Mouse (Mus musculus) layer of hippocampus, postnatal 36 days (tissue): ENCODE data around the gene Aaas. TPM values are rescaled to one million over a fixed set of nuclear protein-coding genes. Genes with fewer than 3 reads are reported as not detected.

Source experiments
- DNase-seq, 2 experiments: peaks; one replicate each; pipeline ENCODE4 v3.0.0; 2022
- total RNA-seq, 2 experiments: library from RNA; stranded (reverse); gene quantifications; 2 replicates each; pipeline ENCODE4 v1.2.3; 2021

Aaas gene
- 10 to 100 TPM; 21.4 to 24.2 TPM for total RNA-seq

GRCm38 (mm10) chr15:102350138-102350941 lies at the start of gene Aaas:
Gene Aaas (minus strand): TSS chr15:102350771.
- peak; percentile 91 to 92 for DNase-seq

GRCm38 (mm10) chr15:102399229-102400221 lies 49.0 kb upstream of the Aaas start:
- DNase-seq = peak; percentile 53 to 61

DNA sequence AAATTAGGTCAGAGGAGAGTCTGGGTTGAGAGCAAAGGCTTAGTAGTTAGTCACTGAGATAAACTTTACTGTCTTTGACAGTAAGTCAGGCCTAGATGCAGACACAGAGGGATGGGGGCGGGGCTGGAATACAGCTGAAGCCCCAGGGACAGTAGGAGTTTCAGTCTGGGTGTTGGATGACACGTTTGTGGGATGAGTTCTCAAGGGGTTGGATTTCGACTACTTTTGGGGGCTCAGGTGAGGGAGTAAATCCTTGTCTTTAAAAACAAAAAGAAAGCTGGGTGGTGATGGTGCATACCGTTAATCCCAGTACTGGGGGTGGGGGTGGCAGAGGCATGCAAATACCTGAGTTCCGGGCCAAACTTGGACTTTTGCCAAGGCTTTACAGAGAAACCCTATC lies 48.1 kb upstream of the Aaas start:
- DNase-seq = no peak

GRCm38 (mm10) chr15:102395061-102395460 lies 44.5 kb upstream of the Aaas start:
- DNase-seq = no peak

GRCm38 (mm10) chr15:102393584-102394014 lies 43.0 kb upstream of the Aaas start:
- DNase-seq = no peak

GRCm38 (mm10) chr15:102392520-102392919 lies 41.9 kb upstream of the Aaas start:
- no peak for DNase-seq

DNA sequence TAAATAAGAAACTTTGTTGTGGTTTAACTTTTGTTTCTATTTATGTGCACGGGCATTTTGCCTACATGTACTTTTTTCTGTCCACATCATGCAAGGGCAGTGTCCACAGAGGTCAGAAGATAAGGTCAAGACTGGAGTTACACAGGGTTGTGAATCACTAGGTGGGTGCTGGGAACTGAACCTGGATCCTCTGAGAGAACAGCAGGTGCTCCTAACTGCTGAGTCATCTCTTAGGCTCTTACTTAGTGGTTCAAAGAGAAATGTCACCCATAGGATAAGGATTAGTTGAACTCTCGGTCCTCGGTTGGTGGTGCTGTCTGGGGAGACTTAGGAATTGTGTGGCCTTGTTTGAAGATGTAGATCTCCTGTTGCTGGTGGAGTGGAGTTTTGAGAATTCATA lies 38.4 kb upstream of the Aaas start:
- DNase-seq = no peak

DNA sequence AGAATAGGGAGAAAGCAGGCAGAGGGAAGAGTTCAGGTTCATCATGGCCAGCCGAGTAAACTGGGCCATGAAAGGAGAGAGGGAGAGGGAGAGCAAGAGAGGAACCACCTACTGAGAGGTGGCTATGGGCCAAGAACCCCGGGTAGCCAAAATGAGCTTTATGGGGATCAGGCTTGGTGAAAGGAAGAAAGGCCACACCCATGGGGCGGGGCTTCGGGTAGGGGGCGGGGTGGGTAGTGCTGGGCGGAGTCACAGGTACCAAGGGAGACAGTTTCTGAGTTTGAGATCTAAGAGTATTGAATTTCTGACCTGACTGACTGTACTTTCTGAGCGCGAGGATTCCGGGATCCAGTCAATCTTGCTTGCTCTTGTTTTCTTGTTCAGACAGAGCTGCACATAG lies 36.1 kb upstream of the Aaas start:
- no peak for DNase-seq

- DNase-seq = no peak
These were observed 33.1 kb upstream of the Aaas start for GRCm38 (mm10) chr15:102383671-102384070.

GRCm38 (mm10) chr15:102381575-102381974 lies 31.0 kb upstream of the Aaas start:
- DNase-seq = peak; percentile 73

GRCm38 (mm10) chr15:102377810-102378262 lies 27.3 kb upstream of the Aaas start:
- no peak for DNase-seq

DNA sequence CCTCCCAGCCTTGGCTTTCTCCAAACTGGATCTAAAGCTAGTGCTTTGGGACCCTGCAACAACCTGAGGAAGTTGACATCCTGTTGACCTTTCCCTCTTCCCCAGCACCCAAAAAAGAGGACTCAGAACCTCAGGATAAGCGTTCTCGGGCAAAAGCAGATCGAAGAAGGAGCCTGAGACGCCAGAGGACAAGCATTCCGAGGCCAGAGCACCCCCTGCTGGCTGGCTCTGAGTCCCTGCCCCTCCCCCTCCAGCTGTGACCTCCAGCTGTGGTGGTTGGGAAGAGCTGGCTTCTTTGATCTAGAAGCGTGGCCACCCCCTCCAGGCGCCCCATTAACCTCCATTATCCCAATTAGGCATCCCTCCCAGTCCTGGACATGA lies 26.6 kb upstream of the Aaas start:
- DNase-seq = peak; percentile 62 to 73

DNA sequence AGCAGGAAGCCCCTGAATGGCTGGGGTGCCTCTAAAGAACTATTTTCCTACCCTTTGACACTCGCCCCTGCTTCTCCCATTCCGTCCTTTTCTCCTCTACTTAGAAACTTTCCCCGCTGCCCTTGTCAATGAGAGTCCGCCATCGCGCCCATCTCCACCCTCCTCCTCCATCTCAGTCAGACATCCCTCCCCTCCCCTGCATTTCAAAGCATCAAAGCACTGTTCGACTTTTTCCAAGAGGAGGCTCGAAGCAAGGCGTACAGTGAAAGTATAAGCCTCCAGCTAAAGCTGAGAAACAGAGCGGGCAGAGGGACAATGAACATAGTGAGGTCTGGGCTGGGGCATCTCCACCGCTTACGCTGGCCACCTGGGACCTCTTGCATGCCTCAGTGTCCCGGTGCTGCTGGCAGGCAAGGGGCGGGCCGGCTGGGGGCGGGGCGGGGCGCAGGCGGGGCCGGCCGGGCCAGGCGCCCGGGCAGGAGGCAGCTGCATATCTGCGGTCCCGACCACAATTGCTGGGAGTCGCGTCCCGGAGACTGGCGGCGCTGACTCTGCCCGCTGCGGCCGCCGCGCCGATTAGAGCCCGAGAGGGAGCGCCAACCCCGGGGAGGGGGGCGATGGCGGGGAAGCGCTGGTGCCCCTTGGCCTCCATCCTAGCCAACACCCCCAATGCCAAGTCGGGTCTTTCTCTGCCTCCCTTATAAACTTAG lies 26.0 kb upstream of the Aaas start:
- DNase-seq = peak; percentile 36 to 43

DNA sequence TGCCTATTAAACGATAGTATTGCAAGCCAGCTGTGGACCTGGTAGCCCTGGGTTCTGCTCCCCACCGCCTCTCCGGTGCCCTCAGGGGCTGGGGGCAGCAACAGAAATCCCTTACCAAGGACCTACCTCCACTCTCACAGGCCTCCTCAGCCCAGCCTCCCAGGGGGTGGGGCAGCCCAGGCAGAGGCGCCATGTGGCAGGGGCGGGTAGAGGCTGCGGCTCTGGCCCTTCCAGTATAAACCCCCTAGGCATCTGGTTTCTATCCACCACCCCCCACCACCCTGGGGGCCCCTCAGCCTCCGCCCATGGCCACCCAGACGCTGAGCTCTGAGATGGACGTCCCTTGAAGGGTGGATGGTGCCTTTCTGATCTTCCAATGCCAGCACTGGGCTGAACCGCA lies 20.2 kb upstream of the Aaas start:
- DNase-seq = no peak

DNA sequence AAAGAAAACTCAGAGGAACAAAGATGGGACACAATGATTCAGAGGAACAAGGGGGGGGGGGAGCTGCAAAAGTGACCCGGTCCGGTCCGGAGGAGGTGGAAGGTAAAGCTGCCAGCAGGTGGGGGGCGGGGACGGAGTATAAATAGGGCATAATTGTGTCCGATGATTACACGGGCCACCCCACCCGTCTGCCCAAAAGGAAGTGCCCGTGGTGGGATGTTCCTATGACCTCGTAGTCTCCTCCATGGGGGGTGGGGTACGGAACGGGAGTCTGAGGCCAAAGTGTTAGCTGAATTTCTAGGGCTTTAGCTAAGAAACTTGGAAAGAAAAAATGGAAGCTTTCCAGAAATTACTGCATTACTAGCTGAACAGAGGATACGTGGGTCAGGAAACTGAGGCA lies 19.4 kb upstream of the Aaas start:
- DNase-seq = no peak

- no peak for DNase-seq
These were observed 16.3 kb upstream of the Aaas start, which contains the start of gene Sp7 for GRCm38 (mm10) chr15:102366733-102367344. Gene Sp7 (minus strand): TSS chr15:102367182.

- DNase-seq = no peak
These were observed 15.7 kb upstream of the Aaas start for GRCm38 (mm10) chr15:102366238-102366637.

GRCm38 (mm10) chr15:102364678-102365077 lies 14.1 kb upstream of the Aaas start:
- no peak for DNase-seq

DNA sequence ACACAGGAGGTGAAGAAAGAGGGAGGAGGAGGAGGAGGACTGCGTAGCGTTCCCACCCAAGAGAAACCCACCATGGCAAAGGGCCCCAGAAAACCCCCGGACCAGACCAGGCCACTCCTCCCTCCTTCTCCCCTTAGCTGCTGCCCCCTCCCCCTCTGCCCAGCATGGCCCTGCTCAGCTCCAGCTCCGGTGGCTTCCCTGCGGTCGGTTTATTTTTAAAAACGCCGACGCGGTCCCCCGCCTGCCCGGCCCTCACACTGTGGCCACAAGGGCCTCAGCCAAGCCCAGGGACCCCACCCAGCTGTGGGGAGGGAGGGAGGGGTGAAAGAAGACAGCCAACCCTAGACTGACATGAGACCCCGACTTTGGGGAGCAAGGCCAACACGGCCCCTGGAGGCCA lies 12.1 kb upstream of the Aaas start:
- no peak for DNase-seq

DNA sequence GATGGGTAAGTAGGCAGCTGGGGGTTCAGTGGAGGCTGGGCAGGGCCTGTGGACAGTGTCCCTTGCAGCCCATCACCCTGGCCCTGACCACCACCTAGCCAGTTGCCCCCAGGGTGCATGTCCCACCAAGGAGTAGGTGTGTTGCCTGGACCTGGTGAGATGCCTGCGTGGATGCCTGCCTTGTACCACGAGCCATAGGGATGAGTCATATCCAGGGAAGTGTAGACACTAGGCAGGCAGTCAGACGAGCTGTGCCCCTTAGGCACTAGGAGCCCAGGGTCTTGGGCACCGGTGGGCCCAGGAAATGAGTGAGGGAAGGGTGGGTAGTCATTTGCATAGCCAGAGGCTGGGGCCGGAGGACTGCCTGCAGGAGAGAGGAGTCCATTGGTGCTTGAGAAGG lies 8.3 kb upstream of the Aaas start:
- no peak for DNase-seq

DNA sequence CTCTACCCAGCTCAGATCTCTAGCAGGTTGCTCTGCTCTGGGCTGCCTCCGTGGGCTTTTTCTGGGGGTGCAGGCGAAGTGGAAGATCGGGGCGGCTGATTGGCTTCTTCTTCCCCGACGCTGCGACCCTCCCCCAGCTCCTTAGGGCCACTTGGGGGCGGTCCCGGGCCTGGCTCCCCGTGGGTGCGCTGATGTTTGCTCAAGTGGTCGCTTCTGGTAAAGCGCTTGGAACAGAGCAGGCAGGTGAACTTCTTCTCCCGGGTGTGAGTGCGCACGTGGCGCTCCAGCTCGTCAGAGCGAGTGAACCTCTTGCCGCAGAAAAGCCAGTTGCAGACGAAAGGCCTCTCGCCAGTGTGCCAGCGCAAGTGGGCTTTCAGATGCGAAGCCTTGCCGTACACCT lies 7.6 kb upstream of the Aaas start:
- DNase-seq = no peak
